Mouse (Mus musculus): ENCODE measurements around the gene Fez2.

Gene Fez2

DNA sequence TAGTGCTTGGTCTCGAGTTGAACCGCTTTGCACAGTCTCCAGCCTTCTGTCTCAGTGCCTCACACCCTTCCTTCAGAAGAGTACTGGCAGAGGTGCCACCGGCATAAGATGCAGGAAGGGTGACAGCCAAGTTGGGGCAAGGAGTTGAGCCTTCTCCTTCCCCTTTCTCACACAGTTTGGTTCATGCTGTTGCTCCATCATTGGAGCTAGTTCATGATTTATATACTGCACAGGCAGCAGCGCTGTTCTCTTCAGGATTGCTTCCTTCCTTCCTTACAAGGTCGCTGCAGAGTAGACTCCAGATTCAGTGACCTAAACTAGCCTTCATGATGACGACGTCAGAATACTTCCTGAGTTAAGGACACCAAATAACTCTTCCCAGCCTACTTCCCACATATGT is 51.9 kb downstream of the Fez2 start:
- no peak for DNase-seq (ENCODE audit: low spot score)

DNA sequence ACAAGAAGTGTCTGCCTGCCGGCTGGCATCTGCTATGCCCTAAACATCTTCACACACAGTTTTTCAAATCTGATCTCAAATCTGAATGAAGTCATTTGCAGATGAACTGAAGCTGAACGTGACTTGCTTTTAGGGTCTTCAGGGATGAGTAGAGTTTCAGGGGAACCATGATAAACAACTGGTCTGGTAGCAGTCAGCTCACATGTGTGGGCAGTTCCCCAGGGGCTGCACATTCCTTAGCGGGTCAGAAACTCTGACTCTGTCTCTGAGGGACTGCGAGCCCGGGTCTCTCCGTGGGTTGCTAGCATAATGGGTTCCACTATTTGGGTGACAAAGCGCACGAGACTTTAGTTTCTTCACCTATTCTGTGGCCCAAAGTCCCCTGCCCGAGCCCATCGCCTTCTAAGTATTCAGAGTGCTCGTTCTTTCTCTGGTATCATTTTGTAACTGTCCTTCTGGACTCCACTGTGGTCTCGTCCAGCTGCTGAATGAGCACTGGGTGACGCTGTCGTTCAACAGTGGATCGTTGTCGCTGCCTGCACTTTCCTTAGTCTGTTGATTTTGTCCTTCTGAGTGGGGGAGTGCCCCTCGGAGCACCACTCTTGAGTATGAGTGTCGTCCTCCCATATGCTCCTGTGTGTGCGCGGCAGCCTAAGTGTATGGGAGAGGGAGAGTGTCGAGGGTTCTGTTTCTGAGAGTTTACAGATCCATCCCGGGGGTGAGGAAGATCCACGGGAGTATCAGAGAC is 53.2 kb downstream of the Fez2 start:
- no peak for DNase-seq (ENCODE audit: low spot score)

DNA sequence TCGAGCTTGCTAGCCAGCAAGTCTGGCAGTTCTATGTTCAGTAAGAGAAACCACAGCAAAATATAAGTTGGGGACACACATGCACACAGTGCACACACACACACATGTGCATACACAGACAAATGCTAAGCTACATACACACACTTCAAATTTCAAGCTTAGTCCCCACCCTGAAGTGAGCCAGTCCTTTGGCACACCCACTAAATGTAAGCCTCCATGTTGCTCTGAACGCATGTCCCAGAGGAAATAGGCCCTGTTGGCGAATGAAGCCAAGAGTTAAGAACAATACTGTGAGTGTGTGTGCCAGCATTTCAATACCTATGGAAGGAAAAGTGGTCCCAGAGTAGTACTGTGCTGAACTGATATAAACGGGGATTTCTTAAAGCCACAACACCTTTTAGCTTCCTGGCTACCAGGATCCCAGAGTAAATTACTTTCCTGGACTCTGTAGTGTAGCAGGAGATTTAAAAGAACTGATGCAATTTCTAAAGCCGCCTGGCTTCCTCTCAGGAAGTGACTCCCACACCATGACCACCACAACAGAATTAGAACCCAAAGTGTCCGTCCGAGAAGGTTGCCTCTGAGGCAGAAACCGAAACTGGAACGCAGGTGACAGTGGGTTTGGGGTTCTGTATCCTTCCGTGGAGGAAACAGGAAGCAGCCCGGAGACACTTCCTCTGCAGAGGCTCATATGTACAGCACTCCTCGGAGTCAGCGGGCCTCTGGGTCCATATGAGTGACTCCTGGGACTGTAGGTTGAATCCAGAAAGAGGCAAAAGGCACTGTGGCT is 55.8 kb downstream of the Fez2 start:
- peak; percentile 49 for DNase-seq (ENCODE audit: low spot score)

DNA sequence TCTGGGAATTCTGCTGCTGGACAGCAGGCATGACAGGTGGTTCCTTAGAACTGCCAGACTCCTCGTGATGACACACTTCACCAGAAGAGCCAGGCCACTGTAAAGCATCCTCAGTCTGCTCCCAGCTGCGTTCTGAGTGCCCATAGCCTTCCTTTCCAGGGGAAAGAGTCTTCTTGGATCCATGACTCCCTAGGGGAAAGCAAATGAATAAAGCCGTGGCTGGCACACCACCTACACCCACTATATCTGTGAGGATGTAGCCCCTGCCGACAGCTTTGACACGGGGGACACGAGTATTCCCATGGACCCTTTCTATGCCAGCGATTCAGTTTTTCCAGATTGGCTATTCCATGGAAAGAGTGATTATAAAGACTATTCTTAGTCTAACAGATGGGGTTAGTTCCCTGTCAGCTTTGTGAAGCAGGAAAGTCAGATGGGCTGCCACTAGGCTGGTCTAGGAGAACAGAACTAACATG is 59.7 kb downstream of the Fez2 start:
- no peak for DNase-seq (ENCODE audit: low spot score)

DNA sequence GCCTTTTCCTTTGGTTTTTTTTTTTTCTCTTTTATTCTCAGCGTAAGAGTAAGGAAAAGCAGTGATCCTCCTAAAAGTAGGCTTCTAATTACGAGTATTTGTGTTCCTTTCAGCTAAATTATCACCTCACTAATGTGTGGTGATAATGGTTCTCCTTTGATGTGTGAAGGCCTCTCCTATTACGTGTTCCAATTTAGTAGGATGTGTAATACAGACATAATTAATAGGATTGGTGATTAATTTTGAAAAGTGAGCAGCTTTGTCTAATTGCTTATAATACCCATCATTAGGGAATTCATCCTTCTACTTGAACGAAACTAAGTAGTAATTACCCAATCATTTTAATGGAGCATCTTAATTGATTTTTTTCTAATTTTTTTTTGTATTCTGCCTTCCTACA is 60.2 kb downstream of the Fez2 start:
- no peak for DNase-seq (ENCODE audit: low spot score)

DNA sequence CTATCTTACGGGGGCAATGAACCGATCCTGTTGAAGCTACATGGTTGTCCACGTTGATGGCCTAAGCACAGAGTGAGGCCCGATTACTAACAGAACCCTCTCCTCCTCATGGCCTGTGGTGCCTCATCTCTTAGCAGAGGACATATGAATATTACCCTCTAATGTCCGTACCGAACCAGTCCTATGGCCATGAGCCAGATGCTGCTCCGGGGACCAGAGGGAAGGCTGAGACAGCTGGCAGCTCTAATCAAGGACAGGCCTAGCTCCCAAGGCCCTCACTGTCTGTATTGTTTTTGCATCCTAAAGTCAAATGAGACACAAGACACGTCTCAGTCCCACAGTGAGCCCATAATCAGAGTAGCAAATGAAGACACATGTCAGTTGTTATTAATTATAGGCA is 62.3 kb downstream of the Fez2 start:
- DNase-seq (ENCODE audit: low spot score): no peak

DNA sequence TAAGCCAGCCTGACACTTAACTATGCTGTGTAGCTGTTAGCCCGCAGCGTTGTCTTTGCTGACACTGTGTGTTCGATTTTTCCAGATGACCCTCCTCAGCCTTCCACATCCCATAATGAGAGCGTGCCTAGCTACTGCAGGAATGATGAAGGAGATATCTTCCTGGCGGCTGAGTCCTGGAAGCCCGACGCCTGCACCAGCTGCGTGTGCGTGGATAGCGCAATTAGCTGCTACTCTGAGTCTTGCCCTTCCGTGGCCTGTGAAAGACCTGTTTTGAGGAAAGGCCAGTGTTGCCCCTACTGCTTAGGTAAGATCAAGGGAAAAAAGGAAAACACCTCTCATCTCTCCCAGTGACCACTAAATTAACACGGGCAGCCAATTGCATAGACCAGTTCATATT is 63.1 kb downstream of the Fez2 start:
- no peak for DNase-seq (ENCODE audit: low spot score)

DNA sequence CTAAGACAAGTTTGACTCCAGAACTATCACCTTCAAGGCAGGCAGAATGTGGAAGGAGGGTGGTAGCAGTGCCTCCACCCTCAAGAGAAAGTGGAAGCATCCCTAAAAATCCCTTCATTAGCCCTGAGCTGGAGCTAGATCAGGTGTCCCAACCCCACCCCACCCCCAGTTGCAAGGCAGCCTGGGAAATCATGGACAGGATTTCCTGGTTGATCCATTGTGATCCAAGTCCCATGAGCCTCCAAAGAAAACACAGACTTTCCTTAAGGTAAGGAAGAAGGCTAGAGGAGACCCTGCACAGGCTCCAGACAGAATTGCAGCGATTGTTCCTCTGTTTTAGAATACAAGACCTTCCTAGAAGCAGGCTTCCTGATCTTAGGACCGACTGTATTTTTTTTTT is 63.5 kb downstream of the Fez2 start:
- peak; percentile 28 for DNase-seq (ENCODE audit: low spot score)

DNA sequence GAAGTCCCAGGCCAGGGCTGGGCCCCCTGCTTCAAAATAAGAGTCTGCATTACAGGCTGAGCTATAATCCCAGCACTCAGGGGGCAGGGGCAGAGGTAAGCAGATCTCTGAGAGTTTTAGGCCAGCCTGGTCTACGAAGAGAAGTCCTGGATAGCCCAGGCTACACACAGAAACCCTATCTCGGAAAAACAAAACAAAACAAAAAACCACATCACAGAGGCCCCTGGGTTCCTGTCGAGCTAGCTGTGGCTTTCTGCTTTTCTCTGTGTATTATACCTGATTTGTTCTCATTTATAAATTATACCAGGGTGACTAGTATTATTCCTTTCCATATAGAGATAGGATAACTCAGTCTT is 65.5 kb downstream of the Fez2 start:
- DNase-seq (ENCODE audit: low spot score): no peak

DNA sequence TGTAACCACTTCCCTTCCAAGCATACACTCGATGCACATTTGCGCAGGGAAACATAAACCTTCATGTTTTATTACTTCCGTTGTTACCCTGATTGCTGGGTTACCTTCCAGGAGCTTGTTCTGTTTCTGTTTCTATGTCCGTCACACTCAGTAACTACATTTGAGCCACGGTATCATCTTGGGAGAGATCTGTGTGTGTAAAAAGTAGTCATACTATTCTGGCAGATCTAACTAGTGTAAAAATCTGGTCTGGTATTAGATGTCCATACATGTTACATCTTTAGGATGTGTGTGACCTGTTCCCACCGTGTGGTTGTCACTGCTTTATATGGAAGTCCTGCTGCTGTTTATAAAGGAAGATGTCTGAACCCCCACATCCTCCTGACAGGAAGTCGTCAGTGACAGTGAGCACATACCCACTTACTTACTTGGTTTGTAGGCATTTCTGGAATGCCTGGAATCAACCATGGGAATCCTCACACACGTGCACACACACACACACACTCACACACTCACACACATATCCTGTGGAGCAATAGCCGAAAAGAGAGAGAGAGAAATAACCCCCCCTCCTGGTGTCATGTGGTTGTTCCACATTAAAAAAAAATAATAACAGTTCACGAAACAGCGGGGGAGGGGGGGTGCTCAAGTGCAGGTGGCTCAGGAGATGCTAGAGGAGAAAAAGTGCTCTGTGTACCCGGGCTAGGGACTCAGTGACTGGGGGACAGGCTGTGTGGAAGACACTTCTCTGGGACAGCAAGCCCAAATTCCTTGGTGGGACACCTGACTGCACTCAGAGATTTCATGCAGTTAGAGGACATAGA is 66.1 kb downstream of the Fez2 start:
- DNase-seq (ENCODE audit: low spot score): no peak

DNA sequence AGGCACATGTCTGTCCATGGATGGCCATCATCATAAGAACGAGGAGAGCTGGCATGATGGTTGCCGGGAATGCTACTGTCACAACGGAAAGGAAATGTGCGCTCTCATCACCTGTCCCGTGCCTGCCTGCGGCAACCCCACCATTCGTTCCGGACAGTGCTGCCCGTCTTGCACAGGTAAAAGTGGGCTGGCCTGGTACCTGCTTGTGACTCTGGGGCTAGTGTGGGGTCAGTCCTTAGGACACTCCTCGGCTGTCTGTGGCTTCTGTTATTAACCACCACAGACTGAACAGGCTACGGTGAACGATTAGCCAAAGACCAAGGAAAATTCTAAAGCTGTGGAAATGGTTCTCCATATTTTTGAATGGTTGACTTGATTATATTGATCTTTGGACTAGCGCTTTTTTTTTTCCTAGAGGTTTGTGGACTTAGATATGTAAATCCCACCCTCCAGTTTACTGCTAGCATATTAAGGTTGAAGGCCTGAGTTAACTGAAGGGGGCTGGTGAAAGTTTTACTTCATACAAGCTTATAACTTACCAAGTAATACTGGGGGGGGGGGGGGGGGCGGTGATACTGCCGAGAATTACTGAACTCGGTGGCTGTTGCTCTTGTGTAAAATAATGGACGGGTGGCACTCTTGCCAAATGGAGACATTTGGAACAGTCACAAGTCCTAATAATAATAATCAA is 70.7 kb downstream of the Fez2 start:
- DNase-seq (ENCODE audit: low spot score): no peak

DNA sequence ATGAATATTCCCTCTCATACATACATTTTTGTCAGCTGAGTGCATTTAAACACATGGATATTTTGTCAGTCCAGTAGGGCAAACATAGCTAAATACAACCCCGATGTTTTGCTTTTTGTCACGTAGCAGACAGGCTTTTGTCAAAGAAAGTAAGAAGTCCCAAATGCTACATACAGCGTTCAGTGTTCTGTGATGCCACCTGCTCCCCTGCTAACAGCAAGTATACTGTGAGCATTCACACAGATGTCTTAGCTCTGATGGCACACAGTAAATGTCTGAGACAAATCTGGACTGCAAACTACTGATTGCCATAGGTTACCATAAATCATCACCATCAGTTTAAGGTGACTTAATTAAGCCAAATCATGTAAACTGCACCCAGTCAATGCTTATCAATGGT is 74.3 kb downstream of the Fez2 start:
- DNase-seq (ENCODE audit: low spot score): no peak

DNA sequence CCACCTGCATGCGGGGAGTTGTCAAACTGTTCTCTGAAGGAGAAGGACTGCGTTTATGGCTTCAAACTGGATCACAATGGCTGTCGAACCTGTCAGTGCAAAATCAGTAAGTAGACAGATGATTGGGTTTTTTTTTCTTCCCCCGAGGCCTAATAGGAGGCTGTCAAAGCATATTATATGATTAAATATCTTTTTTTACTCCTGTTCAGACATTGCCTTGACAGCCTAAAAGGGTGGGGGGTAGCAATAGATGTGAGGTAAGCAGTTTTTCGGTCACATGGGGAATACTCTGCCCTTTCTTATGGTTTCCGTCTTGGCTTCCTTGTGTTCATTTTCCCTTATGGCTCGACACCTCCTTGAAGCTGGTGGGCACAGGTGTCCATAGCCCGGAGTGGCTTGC is 82.7 kb downstream of the Fez2 start:
- DNase-seq (ENCODE audit: low spot score): no peak

DNA sequence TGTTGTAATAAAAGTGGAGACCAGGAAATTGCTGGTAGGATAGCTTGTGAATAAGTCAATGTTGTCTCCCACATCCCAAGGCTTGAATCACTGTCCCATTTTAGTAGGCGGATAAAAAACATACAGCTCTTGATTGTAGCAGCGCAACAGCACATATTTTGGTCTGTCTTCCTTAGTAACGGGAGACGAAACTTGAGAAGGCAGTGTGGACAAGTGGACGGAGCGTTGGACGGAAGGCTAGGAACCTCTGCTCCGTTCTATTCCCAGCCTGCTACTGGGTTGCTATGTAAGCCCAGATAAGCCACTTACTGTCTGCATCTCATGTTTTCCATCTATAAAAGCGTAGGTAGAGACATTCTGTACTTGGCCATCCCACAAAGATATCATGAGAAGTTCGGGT is 84.7 kb downstream of the Fez2 start:
- no peak for DNase-seq (ENCODE audit: low spot score)

DNA sequence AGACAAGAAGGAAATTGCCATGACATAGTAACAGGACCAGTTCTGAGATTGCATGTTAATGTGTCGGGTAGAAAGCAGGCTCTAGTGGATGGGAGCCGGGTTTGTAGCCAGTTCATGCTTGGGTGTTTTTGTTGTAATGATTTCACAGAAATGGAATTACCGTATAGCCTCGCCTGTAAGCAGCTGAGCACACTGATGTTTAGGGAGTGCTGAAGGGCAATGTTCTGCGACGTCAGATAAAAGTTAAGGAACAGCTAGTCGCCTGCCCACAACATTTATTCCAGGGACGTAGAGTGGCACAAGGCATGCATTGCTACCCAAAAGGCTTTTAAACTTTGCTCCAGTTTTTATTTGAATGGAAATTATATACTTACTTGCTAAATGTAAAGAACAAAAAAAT is 86.5 kb downstream of the Fez2 start:
- DNase-seq (ENCODE audit: low spot score): no peak

DNA sequence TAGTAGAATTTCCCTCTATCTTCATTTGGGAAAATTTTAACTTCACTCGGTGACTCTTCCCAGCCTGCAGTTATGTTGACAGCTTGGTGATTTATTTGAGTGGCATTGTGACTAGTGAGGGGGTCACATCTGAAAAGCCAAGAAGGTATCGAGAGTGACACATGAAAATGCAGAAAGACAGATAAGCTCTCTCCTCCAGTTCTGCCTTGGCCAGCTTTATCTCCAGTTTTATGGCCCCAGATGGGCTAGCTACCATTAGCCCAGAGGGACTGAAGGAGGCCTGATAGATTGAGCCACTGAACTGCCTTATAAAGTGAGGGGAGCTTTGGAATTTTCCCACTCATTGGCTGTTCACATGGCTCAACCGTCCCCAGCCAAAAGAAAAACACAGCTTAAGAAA is 89.7 kb downstream of the Fez2 start:
- no peak for DNase-seq (ENCODE audit: low spot score)

DNA sequence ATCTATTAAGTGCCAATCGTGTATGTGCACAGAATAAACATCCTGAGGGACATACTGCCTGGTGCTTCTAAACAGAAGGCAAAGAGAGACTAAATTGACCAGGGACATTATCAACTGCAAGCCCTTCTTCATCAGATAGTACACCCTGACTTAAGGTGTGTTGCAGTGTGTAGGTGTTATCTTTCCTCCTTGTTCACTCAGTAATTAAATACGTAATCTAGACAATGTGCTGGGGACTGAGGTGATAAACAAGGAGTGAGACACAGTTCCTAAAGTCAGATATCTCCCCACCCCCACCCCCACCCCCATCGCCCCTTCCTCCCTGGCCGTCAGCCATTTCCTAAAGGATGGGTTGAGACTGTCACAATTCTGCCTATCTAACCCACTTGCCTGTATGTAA is 90.8 kb downstream of the Fez2 start:
- no peak for DNase-seq (ENCODE audit: low spot score)

DNA sequence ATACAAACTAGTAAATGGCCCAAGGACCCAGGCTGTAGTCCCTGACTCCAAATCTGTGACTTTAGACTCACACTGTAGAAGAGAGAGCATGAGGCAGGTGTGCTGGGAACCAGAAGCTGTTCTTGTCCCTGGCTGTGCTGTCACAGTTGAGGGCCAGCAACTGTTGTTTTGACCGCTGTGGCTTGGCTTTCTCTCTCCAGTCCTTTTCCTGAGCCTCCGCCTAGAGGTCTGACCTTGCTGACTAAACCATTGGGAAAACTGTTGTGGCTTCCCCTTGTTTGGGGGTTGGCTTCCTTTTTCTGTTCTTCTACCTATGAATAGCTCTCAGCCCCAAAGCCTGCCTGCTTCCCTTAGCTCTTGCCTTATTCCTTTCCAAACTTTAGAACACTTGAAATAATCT is 91.6 kb downstream of the Fez2 start:
- no peak for DNase-seq (ENCODE audit: low spot score)

DNA sequence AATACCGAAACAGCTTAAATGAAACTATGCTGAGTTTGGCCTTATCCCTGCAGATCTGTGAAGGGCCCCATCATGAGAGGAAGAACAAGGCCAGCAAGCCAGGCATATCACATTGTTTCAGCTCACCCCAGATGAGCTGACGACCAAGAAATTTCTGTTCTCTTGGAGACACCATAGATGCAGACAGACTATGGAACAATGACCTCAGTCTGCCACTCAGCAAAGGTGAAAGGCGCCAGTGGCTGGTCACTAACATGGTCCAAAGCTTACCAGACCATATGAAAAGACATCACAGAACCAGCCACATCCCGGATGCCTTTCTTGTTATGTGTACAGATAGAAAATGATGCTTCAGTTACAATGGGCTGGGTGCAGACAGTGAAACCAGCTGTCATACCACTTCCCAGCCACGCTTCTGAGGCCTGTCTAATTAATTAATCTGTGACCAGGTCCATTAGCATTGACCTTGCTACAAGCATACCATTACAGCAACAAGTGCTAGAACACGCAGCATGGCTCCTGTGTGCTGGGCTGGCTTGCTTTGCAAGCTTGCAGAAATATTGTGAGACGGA is 92.1 kb downstream of the Fez2 start:
- no peak for DNase-seq (ENCODE audit: low spot score)

DNA sequence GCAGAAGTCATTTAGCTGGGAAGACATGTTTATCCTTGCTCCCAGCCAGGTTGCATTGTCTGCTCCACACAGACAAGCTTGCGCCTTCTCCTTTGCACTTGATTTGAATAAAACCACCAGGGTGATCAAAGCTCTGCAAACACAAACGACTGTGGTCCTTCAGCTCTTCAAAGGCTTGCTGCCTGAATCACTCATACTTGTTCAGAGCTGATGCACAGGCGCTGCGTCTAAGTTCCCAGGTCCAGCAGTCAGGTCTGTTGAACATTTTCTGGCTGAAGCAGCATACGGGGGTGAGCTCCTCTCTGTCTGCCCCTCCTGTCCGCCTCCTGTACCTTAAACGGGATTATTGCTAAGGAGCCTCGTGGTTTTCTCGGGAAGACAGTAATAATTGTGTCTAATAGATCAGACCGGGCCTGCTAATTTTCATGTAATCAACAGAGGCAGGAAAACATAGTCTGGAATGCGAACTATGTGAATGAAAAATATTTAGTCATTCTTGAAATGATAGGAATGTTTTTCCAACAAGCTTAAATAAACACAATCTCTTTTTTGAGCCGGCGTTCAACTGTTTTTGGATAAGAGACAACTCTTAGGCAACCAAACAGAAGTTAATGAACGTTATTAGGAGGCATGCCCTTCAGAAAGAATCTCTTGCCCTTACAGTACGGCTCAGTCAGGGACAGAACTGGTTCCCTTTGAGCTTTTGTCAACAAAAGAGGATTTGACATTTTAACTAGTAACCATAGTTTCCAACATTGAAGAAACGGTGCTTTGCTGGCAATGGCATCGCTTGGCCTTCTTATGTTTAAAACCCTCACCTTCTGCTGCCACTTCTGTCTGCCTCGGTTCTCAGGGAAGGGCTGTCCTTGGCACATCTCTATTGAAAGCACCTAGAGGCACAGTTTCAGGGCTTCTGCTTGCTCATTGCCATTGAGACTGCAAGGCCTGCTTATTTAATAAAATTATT is 95.3 kb downstream of the Fez2 start:
- DNase-seq (ENCODE audit: low spot score): no peak
